Mouse (Mus musculus): ENCODE results near the gene Olfr1320. TPM values are rescaled to one million over a fixed set of nuclear protein-coding genes. Genes with fewer than 3 reads are reported as not detected.

Olfr1320 gene
- polyA plus RNA-seq (2015; fragmentation: Nextera tagmentation; extraction: Ambion mirVana) = not detected in 2 replicates

GRCm38 (mm10) chrX:49672033-49672432 is at the start of gene Olfr1320:
TSS of gene Olfr1320 (plus strand) at chrX:49672333.

Other genes starting within 250 kb of the Olfr1320 start
- 803 and 891 TPM in 2 replicates for gene Arhgap36, start 208.4 kb upstream of the Olfr1320 start, polyA plus RNA-seq (2015; fragmentation: Nextera tagmentation; extraction: Ambion mirVana)
- 0.05 and 0.06 TPM in 2 replicates for gene Olfr1321, start 62.7 kb downstream of the Olfr1320 start, polyA plus RNA-seq (2015; fragmentation: Nextera tagmentation; extraction: Ambion mirVana)
- 103 and 106 TPM in 2 replicates for gene Igsf1, start 125.4 kb downstream of the Olfr1320 start, polyA plus RNA-seq (2015; fragmentation: Nextera tagmentation; extraction: Ambion mirVana)
- not detected in 2 replicates for gene Olfr1322, start 219.2 kb downstream of the Olfr1320 start, polyA plus RNA-seq (2015; fragmentation: Nextera tagmentation; extraction: Ambion mirVana)